Mouse (Mus musculus): Measurements from ENCODE around the gene Pcnx. TPM values are rescaled to one million over a fixed set of nuclear protein-coding genes. Genes with fewer than 3 reads are reported as not detected.

The Pcnx gene
- polyA plus RNA-seq, 1 experiment, result 39.1 TPM

GRCm38 (mm10) chr12:81971042-81971883 is 111.4 kb downstream of the Pcnx start:
- no peak for TF ChIP-seq CTCF (IDR thresholded peaks at IDR 0.05; ENCODE audit: borderline replicate concordance, insufficient read depth, low read length)
- TF ChIP-seq POLR2A (IDR thresholded peaks at IDR 0.05; ENCODE audit: low read depth, low read length), result no peak
- H3K27ac ChIP-seq (ENCODE audit: insufficient read depth, low read length), result peak overlapping the region; percentile 27; the same call in 1 of the 2 replicates
- H3K4me1 ChIP-seq (ENCODE audit: control insufficient read depth, insufficient read depth, low read length), result no peaks in the 10 kb centered on the region
- no peak overlapping the region for H3K4me3 ChIP-seq (ENCODE audit: insufficient read depth, low read length)

DNA sequence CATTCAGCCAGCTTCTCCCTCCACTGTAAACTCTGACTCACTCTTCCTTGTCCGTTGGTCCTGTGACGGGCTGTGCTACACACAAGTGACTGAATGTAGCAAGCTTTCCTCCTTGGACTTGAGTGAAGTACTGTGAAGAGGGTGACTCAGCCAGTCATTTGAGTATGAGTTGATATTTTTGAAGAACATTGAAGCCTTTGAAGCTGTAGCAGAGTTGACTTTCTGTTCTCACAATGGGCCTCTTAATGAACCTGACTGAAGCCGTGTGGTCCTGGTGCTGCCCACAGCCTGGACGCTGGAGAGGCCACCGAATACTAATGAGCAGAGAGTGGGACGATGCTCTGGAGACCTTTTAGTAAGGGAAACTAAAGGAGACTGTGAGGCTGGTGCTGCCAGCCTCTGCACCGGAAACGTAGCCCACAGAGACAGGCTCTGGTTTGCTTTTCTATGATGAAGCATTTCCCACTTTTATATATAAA is 112.1 kb downstream of the Pcnx start:
- Histone ChIP-seq H3K27ac (ENCODE audit: insufficient read depth, low read length) (no peak overlapping the region; the same call in 1 of the 2 replicates), H3K4me3 (ENCODE audit: insufficient read depth, low read length) (no peak overlapping the region), H3K4me1 (ENCODE audit: control insufficient read depth, insufficient read depth, low read length) (no peaks in the 10 kb centered on the region)
- TF ChIP-seq POLR2A (IDR thresholded peaks at IDR 0.05; ENCODE audit: low read depth, low read length), result no peak
- TF ChIP-seq CTCF (IDR thresholded peaks at IDR 0.05; ENCODE audit: borderline replicate concordance, insufficient read depth, low read length), result no peak

DNA sequence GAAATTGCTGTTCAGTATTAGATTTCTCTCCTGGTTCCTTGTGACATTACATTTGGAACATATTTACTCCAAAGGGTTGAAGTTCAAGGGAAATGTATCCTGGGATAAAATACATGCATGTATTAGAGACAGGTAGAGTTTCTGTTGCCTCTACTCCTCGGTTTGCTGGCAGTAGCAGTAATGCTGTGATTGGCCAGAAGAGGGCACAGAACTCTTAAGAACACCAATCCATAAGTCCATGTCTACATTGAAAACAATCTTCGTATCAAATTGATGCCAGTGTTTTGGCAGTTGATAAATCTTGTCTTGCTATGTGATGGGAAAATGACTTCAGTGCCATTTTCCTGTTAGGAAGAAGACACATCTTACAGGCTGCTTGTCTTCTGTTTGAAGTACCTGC is 115.0 kb downstream of the Pcnx start:
- no peak for TF ChIP-seq CTCF (IDR thresholded peaks at IDR 0.05; ENCODE audit: borderline replicate concordance, insufficient read depth, low read length)
- TF ChIP-seq POLR2A (IDR thresholded peaks at IDR 0.05; ENCODE audit: low read depth, low read length), result no peak
- Histone ChIP-seq H3K4me1 (ENCODE audit: control insufficient read depth, insufficient read depth, low read length) (no peaks in the 10 kb centered on the region), H3K27ac (ENCODE audit: insufficient read depth, low read length) (no peak overlapping the region), H3K4me3 (ENCODE audit: insufficient read depth, low read length) (no peak overlapping the region)

- TF ChIP-seq CTCF (IDR thresholded peaks at IDR 0.05; ENCODE audit: borderline replicate concordance, insufficient read depth, low read length) (no peak), POLR2A (IDR thresholded peaks at IDR 0.05; ENCODE audit: low read depth, low read length) (no peak)
- H3K4me1 ChIP-seq (ENCODE audit: control insufficient read depth, insufficient read depth, low read length), result no peaks in the 10 kb centered on the region
- no peak overlapping the region for H3K4me3 ChIP-seq (ENCODE audit: insufficient read depth, low read length)
- H3K27ac ChIP-seq (ENCODE audit: insufficient read depth, low read length), result no peak overlapping the region
Measured at GRCm38 (mm10) chr12:81977346-81977745, 117.5 kb downstream of the Pcnx start.

GRCm38 (mm10) chr12:81979312-81979711 is 119.5 kb downstream of the Pcnx start:
- Histone ChIP-seq H3K4me3 (ENCODE audit: insufficient read depth, low read length) (no peak overlapping the region), H3K27ac (ENCODE audit: insufficient read depth, low read length) (no peak overlapping the region), H3K4me1 (ENCODE audit: control insufficient read depth, insufficient read depth, low read length) (no peaks in the 10 kb centered on the region)
- no peak for TF ChIP-seq POLR2A (IDR thresholded peaks at IDR 0.05; ENCODE audit: low read depth, low read length)
- TF ChIP-seq CTCF (IDR thresholded peaks at IDR 0.05; ENCODE audit: borderline replicate concordance, insufficient read depth, low read length), result no peak

DNA sequence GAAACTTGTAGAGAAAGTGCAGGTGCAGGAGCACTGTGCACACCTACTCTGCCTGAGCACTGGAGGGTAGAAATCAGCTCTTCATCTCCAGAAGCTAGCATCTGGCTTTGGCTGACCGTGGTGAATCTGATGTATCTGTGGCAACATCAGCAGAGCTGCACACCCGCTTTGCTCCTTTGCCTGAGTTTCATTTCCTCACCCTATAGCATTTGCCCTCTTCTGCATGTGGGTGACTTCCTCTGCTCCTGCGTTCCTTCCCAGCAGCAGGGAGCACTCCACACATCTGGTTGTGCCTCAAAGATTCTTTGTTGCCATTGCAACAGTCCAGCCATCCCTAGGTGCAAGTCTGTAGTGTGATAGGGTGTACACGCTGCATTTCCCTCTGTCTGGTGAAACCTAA is 132.3 kb downstream of the Pcnx start:
- TF ChIP-seq CTCF (IDR thresholded peaks at IDR 0.05; ENCODE audit: borderline replicate concordance, insufficient read depth, low read length), result no peak
- TF ChIP-seq POLR2A (IDR thresholded peaks at IDR 0.05; ENCODE audit: low read depth, low read length), result no peak
- Histone ChIP-seq H3K4me3 (ENCODE audit: insufficient read depth, low read length) (no peak overlapping the region), H3K4me1 (ENCODE audit: control insufficient read depth, insufficient read depth, low read length) (no peaks in the 10 kb centered on the region), H3K27ac (ENCODE audit: insufficient read depth, low read length) (no peak overlapping the region)

DNA sequence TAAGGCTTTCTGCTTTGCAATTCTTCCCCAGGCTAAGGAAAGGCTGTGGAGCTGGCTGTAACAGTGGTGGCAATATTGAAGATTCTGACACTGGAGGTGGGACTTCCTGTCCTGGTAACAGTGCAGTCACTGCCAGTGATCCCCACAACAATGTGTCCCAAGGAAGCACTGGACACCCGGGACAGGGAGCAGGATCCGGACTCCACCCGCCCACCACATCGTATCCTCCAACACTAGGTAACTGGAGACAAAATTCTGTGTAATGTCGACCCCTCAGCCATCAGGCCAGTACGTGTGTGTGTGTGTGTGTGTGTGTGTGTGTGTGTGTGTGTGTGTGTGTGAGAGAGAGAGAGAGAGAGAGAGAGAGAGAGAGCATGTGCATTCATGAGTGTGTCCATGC is 133.2 kb downstream of the Pcnx start:
- Histone ChIP-seq H3K4me3 (ENCODE audit: insufficient read depth, low read length) (no peak overlapping the region), H3K27ac (ENCODE audit: insufficient read depth, low read length) (no peak overlapping the region), H3K4me1 (ENCODE audit: control insufficient read depth, insufficient read depth, low read length) (no peaks in the 10 kb centered on the region)
- TF ChIP-seq POLR2A (IDR thresholded peaks at IDR 0.05; ENCODE audit: low read depth, low read length) (no peak), CTCF (IDR thresholded peaks at IDR 0.05; ENCODE audit: borderline replicate concordance, insufficient read depth, low read length) (no peak)

DNA sequence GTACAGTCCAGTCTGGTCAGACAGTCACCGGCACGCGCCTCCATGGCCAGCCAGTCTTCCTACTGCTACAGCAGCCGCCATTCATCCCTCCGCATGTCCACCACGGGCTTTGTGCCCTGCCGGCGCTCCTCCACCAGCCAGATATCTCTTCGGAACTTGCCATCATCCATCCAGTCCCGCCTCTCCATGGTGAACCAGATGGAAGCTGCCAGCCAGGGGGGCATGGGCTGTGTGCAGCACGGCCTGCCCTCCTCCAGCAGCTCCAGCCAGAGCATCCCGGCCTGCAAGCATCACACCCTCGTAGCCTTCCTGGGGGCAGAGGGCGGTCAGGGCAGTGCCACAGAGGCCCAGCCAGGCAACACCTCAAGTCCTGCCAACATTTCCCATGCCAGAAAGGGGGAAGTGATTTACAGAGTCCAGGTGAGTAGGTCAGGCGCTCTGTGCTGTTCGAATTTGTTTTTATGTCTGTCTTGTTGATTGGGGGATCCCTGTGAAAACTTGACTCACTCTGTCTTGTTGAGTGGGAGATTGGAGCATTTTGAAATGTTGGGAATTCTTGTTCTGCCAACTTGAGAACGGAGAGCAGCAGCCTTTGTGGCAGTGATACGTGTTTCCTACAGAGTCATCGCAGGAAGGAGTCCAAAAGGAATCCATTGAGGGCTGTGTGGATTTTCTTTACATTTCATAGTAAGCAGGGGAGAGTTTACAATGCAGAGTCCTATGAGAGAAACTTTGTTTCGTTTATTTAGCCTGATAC is 135.3 kb downstream of the Pcnx start:
- no peaks in the 10 kb centered on the region for H3K4me1 ChIP-seq (ENCODE audit: control insufficient read depth, insufficient read depth, low read length)
- H3K27ac ChIP-seq (ENCODE audit: insufficient read depth, low read length), result no peak overlapping the region
- no peak overlapping the region for H3K4me3 ChIP-seq (ENCODE audit: insufficient read depth, low read length)
- TF ChIP-seq CTCF (IDR thresholded peaks at IDR 0.05; ENCODE audit: borderline replicate concordance, insufficient read depth, low read length) (no peak), POLR2A (IDR thresholded peaks at IDR 0.05; ENCODE audit: low read depth, low read length) (no peak)

DNA sequence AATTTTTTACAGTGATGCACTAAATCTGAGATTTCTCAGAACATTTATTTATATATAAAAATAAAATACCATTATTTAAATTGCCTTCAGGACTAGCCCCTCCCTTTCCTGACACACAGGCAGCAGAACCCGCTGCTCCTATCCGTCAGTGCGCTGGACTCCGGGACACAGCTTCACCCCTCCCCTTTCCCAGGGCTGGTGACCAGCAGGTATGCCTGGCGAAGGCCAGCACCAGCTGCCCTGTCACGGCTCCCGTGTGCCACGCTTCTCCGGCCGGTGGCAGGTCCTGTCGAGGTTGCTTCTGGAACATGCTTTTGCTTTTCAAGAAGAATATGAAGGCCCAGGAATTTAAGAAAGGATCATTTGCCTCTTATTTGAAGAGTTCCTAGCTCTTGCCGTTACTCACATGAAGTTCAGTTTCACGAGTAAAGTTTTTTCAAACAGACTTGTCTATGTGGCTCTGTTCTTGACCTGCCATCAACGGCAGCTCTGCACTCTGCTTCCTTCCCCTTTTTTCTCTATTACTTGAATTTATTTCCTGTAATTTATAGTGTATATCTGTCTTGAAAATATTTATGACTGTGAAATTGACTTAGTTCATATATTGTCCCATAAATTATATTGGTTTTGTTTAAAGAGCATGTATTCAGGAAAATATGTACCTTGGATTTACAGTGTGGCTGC is 137.0 kb downstream of the Pcnx start:
- H3K4me1 ChIP-seq (ENCODE audit: control insufficient read depth, insufficient read depth, low read length), result no peaks in the 10 kb centered on the region
- no peak for TF ChIP-seq CTCF (IDR thresholded peaks at IDR 0.05; ENCODE audit: borderline replicate concordance, insufficient read depth, low read length)
- no peak for TF ChIP-seq POLR2A (IDR thresholded peaks at IDR 0.05; ENCODE audit: low read depth, low read length)
- no peak overlapping the region for H3K4me3 ChIP-seq (ENCODE audit: insufficient read depth, low read length)
- H3K27ac ChIP-seq (ENCODE audit: insufficient read depth, low read length), result no peak overlapping the region
